Mouse (Mus musculus): ENCODE measurements at regions not wholly inside any gene's neighbourhood (a gene's known extent, or its start where the extent isn't known, plus 50 kb on each side); places are given as distances from the start of the nearest gene placed in this dataset.

DNA sequence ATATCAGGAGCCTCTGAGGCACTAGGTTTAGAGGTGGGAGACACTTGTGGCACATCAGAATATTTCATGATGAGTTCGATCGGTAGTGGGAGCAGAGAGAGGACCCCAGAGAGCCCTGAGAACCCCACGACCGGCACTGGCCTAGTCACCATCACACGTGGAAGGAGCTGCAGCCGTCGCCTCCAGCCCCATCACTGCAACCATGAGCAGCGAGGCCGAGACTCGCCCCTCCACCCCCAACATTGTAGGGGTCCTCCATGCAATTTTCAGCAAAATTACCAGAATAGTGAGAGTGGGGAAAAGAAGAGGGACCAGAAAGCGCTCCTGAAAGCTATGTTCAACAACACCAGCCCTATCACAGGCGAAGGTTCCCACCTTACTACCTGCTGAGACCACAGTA is 297.0 kb downstream of the Edem1 start:
- Histone ChIP-seq H3K4me3 (ENCODE audit: insufficient read depth, low read length) (no peak overlapping the region), H3K27ac (ENCODE audit: insufficient read depth, low read length) (no peak overlapping the region)
- no peak for TF ChIP-seq CTCF (IDR thresholded peaks at IDR 0.05; ENCODE audit: extremely low read depth, insufficient read depth, low read length)
- TF ChIP-seq POLR2A (IDR thresholded peaks at IDR 0.05; ENCODE audit: extremely low read depth, insufficient read depth, low read length), result no peak

DNA sequence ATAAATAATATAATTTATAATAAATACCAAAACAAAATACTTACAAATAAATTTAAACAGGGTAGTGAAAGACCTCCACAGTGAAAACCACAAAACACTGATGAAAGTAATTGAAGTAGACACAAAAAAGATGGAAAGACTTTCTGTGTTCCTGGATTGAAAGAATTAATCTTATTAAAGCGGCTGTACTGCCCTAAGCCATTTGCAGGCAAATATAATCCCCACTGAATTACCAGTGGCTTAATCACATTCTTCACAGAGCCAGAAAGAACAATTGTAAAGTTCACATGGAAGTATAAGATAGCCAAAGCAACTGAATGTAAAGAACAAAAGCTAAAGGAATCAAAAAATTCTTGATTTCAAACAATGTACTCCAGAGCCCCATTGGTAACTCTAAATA is 298.8 kb downstream of the Edem1 start:
- H3K27ac ChIP-seq (ENCODE audit: insufficient read depth, low read length), result no peak overlapping the region
- TF ChIP-seq POLR2A (IDR thresholded peaks at IDR 0.05; ENCODE audit: extremely low read depth, insufficient read depth, low read length) (no peak), CTCF (IDR thresholded peaks at IDR 0.05; ENCODE audit: extremely low read depth, insufficient read depth, low read length) (no peak)

More for the DNA sequence above, 297.0 kb downstream of the Edem1 start:
- no peaks in the 10 kb centered on the region for H3K4me1 ChIP-seq (ENCODE audit: control insufficient read depth, insufficient read depth, low read length)

DNA sequence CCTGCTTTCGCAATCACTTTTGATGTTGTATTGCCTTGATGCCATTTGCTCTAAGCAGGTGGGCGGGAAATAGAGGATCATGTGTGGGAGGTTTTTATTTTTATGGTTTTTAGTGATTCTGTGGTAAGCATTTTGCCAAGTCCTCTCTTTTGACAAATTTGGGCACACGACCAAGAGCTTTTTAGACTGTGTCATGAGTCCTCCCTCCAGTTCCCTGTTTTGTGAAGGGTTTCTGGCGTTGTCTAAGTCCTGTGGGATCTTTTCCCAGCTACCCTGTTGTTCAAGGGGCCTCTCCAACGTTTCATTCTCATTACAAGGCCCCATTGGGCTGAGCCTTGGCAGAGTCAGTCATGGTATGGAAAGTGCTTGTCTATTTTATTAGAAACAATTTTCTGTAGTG is 317.7 kb downstream of the Edem1 start:
- no peak overlapping the region for H3K27ac ChIP-seq (ENCODE audit: insufficient read depth, low read length)
- no peaks in the 10 kb centered on the region; the same call in 1 of the 2 replicates for H3K4me1 ChIP-seq (ENCODE audit: control insufficient read depth, insufficient read depth, low read length)
- TF ChIP-seq POLR2A (IDR thresholded peaks at IDR 0.05; ENCODE audit: extremely low read depth, insufficient read depth, low read length) (no peak), CTCF (IDR thresholded peaks at IDR 0.05; ENCODE audit: extremely low read depth, insufficient read depth, low read length) (no peak)
- H3K4me3 ChIP-seq (ENCODE audit: insufficient read depth, low read length), result no peak overlapping the region

More for the DNA sequence above, 298.8 kb downstream of the Edem1 start:
- no peak overlapping the region for H3K4me3 ChIP-seq (ENCODE audit: insufficient read depth, low read length)
- no peaks in the 10 kb centered on the region for H3K4me1 ChIP-seq (ENCODE audit: control insufficient read depth, insufficient read depth, low read length)

DNA sequence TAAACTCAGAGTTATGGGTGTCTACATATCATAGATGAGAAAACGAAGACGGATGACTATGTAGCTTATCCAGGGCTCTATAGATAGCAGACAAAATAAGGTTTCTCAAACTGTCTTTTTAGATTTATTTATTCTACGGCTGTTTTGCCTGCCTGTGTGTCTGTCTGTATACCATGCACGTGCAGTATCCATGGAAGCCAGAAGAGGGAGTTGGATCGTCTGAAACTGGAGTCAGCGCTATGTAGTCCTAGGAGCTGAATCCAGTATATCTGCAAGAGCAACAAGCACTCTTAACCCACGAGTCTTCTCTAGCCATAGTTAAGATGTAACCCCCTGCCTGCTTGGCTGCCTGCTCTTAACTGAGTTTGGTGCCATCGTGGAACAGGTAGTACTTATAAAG is 320.6 kb downstream of the Edem1 start:
- Histone ChIP-seq H3K4me3 (ENCODE audit: insufficient read depth, low read length) (no peak overlapping the region), H3K4me1 (ENCODE audit: control insufficient read depth, insufficient read depth, low read length) (no peaks in the 10 kb centered on the region; the same call in 1 of the 2 replicates), H3K27ac (ENCODE audit: insufficient read depth, low read length) (no peak overlapping the region)
- TF ChIP-seq POLR2A (IDR thresholded peaks at IDR 0.05; ENCODE audit: extremely low read depth, insufficient read depth, low read length), result no peak

DNA sequence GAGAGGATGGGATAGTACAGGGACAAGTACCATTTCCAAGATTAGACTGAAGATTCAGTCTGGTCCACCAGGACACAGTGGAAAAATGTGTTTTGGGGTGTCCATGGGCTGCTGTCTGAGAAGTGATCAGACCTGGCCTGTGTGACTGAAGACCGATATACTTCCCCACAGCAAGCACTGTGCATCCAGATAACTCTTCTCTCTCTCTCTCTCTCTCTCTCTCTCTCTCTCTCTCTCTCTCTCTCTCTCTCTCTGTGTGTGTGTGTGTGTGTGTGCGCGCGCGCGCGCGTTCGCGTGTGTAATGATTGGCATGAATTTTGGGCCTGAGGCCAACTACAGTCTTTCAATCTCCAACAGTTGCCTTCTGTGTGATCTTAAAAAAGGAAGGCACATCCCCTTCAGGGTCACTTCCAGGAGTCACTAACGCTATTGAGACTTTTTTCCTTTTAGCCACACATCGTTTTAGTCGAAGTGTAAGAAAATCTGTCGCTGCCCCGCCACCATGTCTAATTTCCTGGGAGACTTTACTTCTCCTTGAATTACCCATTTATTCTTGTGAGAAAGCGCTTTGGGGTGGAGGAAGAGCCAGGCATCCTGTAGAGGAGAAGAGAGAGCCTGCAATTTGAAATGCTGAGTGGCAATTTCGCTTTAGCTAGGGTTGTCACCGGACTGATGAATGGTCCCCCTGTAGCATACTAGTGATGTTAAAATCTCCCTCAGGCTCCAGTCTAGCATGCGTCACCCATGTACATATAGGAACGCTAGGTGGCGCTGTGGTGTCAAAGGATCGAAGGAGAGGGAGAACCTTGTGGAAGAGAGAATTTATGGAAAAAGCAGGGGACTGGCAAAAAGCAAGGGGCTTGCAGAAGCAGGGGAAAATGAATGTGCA is 321.8 kb downstream of the Edem1 start:
- Histone ChIP-seq H3K27ac (ENCODE audit: insufficient read depth, low read length) (no peak overlapping the region), H3K4me3 (ENCODE audit: insufficient read depth, low read length) (peak overlapping the region; percentile 7; the same call in 1 of the 2 replicates), H3K4me1 (ENCODE audit: control insufficient read depth, insufficient read depth, low read length) (no peaks in the 10 kb centered on the region)
- TF ChIP-seq CTCF (IDR thresholded peaks at IDR 0.05; ENCODE audit: extremely low read depth, insufficient read depth, low read length), result peak; percentile 93
- no peak for TF ChIP-seq POLR2A (IDR thresholded peaks at IDR 0.05; ENCODE audit: extremely low read depth, insufficient read depth, low read length)

DNA sequence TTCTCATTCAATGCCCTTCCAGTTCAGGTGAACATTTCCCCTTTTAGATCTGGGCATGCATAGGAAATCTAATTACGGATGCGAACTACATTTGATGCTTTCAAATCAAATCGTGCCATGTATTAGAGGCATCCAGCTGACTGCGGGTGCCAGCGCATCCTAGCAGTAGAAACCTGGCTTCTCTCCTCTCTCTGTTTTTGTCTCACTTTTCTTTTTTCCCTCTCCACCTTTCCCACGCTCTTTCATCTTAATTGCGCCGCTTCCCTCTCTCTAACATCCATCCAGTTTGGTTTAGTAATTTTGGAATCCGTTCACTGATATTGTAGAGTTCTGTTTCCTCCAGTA is 322.4 kb downstream of the Edem1 start:
- TF ChIP-seq POLR2A (IDR thresholded peaks at IDR 0.05; ENCODE audit: extremely low read depth, insufficient read depth, low read length) (no peak), CTCF (IDR thresholded peaks at IDR 0.05; ENCODE audit: extremely low read depth, insufficient read depth, low read length) (no peak)
- H3K4me3 ChIP-seq (ENCODE audit: insufficient read depth, low read length), result no peak overlapping the region
- no peaks in the 10 kb centered on the region for H3K4me1 ChIP-seq (ENCODE audit: control insufficient read depth, insufficient read depth, low read length)
- no peak overlapping the region for H3K27ac ChIP-seq (ENCODE audit: insufficient read depth, low read length)

DNA sequence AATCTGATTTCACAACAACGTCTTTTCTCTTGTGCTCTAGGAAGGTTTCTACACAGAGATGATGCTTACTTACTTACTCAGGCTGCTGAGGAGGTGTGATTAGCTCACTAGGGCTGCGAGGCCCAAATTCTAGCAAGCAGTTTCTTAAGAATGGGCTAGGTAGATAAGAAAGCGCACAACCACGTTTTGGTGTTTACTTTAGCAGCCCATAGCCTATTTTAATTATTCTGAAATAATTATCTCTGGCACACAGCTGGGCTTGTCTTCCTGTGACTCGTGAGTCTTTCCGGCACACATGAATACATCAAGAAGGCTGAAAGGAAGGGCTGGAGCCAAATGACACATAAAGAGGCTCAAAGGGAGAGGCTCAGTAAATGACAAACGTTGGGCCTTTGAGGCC is 325.2 kb downstream of the Edem1 start:
- no peaks in the 10 kb centered on the region for H3K4me1 ChIP-seq (ENCODE audit: control insufficient read depth, insufficient read depth, low read length)
- H3K27ac ChIP-seq (ENCODE audit: insufficient read depth, low read length), result no peak overlapping the region
- H3K4me3 ChIP-seq (ENCODE audit: insufficient read depth, low read length), result no peak overlapping the region
- TF ChIP-seq POLR2A (IDR thresholded peaks at IDR 0.05; ENCODE audit: extremely low read depth, insufficient read depth, low read length) (no peak), CTCF (IDR thresholded peaks at IDR 0.05; ENCODE audit: extremely low read depth, insufficient read depth, low read length) (no peak)

DNA sequence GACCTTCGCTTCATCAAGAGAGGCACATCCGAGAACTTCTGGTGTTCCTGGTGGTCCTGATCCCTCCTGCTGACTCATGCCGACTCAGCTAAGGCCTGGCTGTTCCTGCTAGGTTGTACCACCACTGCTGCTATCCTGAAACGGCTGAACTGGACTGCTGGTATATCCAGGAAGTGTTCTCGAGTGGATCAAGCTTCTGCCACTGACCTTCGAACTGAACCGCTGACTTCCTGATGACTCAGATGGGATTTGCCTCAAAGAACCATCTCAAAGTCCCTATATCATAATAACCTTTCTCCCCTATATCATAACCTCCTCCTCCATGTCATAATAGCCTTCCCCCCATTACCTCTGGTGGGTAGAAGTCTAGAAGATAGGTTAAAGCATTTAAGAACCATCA is 331.1 kb downstream of the Edem1 start:
- Histone ChIP-seq H3K4me1 (ENCODE audit: control insufficient read depth, insufficient read depth, low read length) (no peaks in the 10 kb centered on the region), H3K27ac (ENCODE audit: insufficient read depth, low read length) (no peak overlapping the region), H3K4me3 (ENCODE audit: insufficient read depth, low read length) (no peak overlapping the region)
- TF ChIP-seq CTCF (IDR thresholded peaks at IDR 0.05; ENCODE audit: extremely low read depth, insufficient read depth, low read length), result no peak
- no peak for TF ChIP-seq POLR2A (IDR thresholded peaks at IDR 0.05; ENCODE audit: extremely low read depth, insufficient read depth, low read length)

DNA sequence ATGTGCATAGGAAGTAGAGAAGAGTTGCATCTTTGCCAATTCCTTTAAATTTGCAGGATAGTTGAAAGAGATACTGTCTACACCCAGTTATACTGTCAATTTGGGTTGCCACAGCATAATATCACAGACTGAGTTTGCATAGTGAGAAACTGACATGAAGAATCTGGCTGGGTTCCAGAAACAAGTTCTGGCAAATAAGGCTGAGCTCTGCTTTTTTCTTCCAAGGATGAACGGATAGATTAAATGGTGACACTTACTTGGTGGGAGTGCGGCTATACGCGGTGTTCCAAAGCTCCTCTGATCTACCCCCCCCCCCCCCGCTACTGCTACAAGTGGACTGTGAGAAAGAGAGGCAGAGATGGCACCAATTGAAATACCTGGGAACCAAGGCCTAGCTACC is 339.0 kb downstream of the Edem1 start:
- H3K27ac ChIP-seq (ENCODE audit: insufficient read depth, low read length), result no peak overlapping the region
- no peaks in the 10 kb centered on the region for H3K4me1 ChIP-seq (ENCODE audit: control insufficient read depth, insufficient read depth, low read length)
- TF ChIP-seq CTCF (IDR thresholded peaks at IDR 0.05; ENCODE audit: extremely low read depth, insufficient read depth, low read length) (no peak), POLR2A (IDR thresholded peaks at IDR 0.05; ENCODE audit: extremely low read depth, insufficient read depth, low read length) (no peak)
- no peak overlapping the region for H3K4me3 ChIP-seq (ENCODE audit: insufficient read depth, low read length)

DNA sequence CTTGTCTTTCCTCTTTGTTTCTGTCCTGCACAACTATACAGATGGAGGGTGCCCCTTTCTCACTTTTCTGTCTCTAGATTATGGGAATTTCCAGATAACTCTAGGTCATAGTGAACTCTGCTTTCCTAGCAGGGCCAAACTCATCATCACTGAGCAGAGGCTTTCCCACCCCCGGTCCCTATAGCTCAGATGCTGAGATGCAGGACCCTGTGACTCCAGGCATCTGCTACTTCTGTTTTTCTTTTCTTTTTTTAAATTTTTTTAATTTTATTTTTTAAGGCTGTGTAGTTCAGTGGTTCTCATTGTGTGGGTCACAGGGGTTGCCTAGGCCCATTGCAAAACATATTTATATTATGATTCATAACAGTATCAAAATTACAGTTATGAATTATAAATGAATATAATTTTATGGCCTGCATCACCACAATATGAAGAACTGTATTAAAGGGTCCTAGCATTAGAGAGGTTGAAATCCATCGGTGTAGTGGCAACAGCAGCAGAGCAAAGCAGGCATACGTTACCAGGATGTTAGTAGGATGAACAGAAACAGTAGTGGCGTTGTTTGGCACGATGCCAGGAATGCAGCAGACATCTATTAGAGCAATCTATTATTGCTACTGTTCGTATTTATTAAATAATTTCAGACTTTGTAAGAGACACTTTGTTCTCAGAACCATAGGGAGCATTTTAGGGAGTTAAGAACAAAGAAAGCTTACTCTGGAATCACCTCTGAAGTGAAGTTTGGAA is 343.8 kb downstream of the Edem1 start:
- TF ChIP-seq POLR2A (IDR thresholded peaks at IDR 0.05; ENCODE audit: extremely low read depth, insufficient read depth, low read length) (no peak), CTCF (IDR thresholded peaks at IDR 0.05; ENCODE audit: extremely low read depth, insufficient read depth, low read length) (no peak)
- Histone ChIP-seq H3K27ac (ENCODE audit: insufficient read depth, low read length) (no peak overlapping the region), H3K4me3 (ENCODE audit: insufficient read depth, low read length) (no peak overlapping the region), H3K4me1 (ENCODE audit: control insufficient read depth, insufficient read depth, low read length) (no peaks in the 10 kb centered on the region)
